Mouse (Mus musculus): ENCODE measurements at regions not wholly inside any gene's neighbourhood (a gene's known extent, or its start where the extent isn't known, plus 50 kb on each side); places are given as distances from the start of the nearest gene placed in this dataset.

DNA sequence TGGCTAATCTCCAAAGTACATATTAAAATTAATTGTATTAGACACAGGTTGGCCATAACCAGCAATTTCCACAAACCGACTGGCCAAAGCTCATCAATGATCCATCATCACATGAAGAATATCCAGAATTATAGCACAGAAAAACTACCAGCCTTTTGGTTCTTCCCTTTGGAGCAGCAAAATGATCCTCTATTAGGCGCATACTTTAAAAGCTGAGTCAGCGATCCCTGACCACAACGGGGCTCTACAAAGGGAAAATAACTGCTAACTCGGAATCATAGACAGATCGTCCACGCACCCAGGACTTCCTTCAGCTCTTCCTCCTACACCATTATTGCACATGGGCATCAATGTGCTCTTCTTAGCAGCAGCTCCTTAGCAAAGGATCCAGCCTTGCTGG lies 85.6 kb upstream of the Paip1 start:
- Histone ChIP-seq H3K36me3 (replicated peaks; ENCODE audit: control insufficient read depth, insufficient read depth, low read length) (peaks cover 34% of the 10 kb centered on the region), H3K9me3 (replicated peaks; ENCODE audit: control insufficient read depth, low read length) (no peaks in the 10 kb centered on the region), H3K27ac (ENCODE audit: low read depth) (no peak overlapping the region), H3K4me3 (ENCODE audit: low read depth, low read length) (no peak overlapping the region), H3K27me3 (ENCODE audit: control insufficient read depth, insufficient read depth, low read length) (no peaks in the 10 kb centered on the region), H3K9ac (replicated peaks; ENCODE audit: low read depth, low read length) (no peak overlapping the region), H3K4me1 (ENCODE audit: control insufficient read depth, insufficient read depth) (no peaks in the 10 kb centered on the region; the same call in 1 of the 2 replicates), H3K4me2 (ENCODE audit: low read depth, low read length) (no peak overlapping the region)
- no peak for ATAC-seq (ENCODE audit: insufficient read depth, low read depth)
- DNase-seq (ENCODE audit: low spot score), result no peak
- no peak for TF ChIP-seq EP300 (IDR thresholded peaks at IDR 0.05; ENCODE audit: low read depth)
- TF ChIP-seq CTCF (IDR thresholded peaks at IDR 0.05; ENCODE audit: low read depth), result no peak
- WGBS, result 92% methylated on average over 7 of the region's 7 CpGs

DNA sequence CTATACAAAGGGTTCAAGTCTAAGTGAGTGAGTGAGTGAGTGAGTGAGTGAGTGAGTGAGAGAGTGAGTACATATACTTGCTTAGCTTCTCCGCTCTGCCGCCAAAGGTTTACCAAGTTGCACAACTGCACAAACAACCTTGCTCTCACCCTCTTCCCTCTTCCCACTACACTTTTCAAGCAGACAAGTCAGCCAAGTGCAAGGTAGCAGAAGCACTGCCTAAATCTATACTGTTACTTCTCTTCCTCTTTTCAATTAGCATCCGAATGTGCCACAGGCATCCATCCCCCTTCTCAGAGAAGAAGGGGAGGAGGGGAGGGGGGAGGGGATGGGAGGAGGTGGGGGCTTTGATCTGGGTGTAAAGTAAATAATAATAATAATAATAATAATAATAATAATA lies 80.4 kb upstream of the Paip1 start:
- no peak overlapping the region for H3K4me3 ChIP-seq (ENCODE audit: low read depth, low read length)
- ATAC-seq (ENCODE audit: insufficient read depth, low read depth) (no peak), DNase-seq (ENCODE audit: low spot score) (no peak)
- no peak overlapping the region for H3K9ac ChIP-seq (replicated peaks; ENCODE audit: low read depth, low read length)
- H3K9me3 ChIP-seq (replicated peaks; ENCODE audit: control insufficient read depth, low read length), result no peaks in the 10 kb centered on the region
- H3K4me2 ChIP-seq (ENCODE audit: low read depth, low read length), result no peak overlapping the region
- no peak for TF ChIP-seq CTCF (IDR thresholded peaks at IDR 0.05; ENCODE audit: low read depth)
- TF ChIP-seq EP300 (IDR thresholded peaks at IDR 0.05; ENCODE audit: low read depth), result no peak
- 100% methylated on average over 3 of the region's 3 CpGs for WGBS
- no peaks in the 10 kb centered on the region for H3K27me3 ChIP-seq (ENCODE audit: control insufficient read depth, insufficient read depth, low read length)
- H3K27ac ChIP-seq (ENCODE audit: low read depth), result no peak overlapping the region
- peaks cover 38% of the 10 kb centered on the region for H3K36me3 ChIP-seq (replicated peaks; ENCODE audit: control insufficient read depth, insufficient read depth, low read length)
- H3K4me1 ChIP-seq (ENCODE audit: control insufficient read depth, insufficient read depth), result no peaks in the 10 kb centered on the region

DNA sequence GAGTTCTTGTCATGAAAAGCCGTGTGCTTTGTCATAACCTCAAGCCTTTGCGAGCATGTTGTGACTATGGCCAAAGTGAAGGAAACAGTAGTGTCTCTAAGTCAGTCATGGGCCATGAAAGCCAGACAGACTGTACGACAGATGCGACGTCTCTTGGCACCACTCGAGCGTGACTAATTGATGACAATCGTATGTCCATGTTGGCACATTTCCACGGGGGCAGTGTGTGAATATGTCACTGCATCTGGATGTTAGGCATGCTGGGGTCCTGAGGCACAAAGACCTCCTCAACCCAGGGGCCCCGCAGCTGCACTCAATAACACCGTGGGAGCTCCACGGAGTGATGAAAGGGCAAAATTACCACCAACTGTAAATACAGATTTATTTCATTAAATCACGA lies 77.1 kb upstream of the Paip1 start:
- Histone ChIP-seq H3K4me2 (ENCODE audit: low read depth, low read length) (no peak overlapping the region), H3K4me1 (ENCODE audit: control insufficient read depth, insufficient read depth) (no peaks in the 10 kb centered on the region), H3K27ac (ENCODE audit: low read depth) (no peak overlapping the region), H3K27me3 (ENCODE audit: control insufficient read depth, insufficient read depth, low read length) (no peaks in the 10 kb centered on the region), H3K9ac (replicated peaks; ENCODE audit: low read depth, low read length) (no peak overlapping the region), H3K36me3 (replicated peaks; ENCODE audit: control insufficient read depth, insufficient read depth, low read length) (peaks cover 61% of the 10 kb centered on the region), H3K9me3 (replicated peaks; ENCODE audit: control insufficient read depth, low read length) (no peaks in the 10 kb centered on the region), H3K4me3 (ENCODE audit: low read depth, low read length) (no peak overlapping the region)
- ATAC-seq (ENCODE audit: insufficient read depth, low read depth), result no peak
- TF ChIP-seq EP300 (IDR thresholded peaks at IDR 0.05; ENCODE audit: low read depth) (no peak), CTCF (IDR thresholded peaks at IDR 0.05; ENCODE audit: low read depth) (no peak)
- WGBS, result 69% methylated on average over 13 of the region's 13 CpGs
- DNase-seq (ENCODE audit: low spot score), result no peak

DNA sequence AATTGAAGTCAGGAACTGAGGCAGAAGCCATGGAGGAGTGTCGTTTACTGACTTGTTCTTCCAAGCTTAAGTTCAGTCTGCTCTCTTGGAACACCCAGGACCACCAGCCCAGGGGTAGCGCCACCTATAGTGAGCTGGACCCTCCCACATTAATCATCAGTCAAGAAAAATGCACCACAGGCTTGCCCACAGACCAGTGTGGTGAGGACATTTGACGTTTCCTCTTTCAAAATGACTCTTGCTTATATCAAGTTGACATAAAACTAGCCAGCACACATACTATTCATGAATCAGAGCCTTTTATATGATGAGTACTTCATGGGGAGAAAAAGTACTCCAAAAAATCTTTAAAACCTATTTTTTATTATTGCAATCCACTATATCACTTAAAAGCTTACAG lies 69.7 kb upstream of the Paip1 start:
- no peak for TF ChIP-seq CTCF (IDR thresholded peaks at IDR 0.05; ENCODE audit: low read depth)
- no peak for TF ChIP-seq EP300 (IDR thresholded peaks at IDR 0.05; ENCODE audit: low read depth)
- ATAC-seq (ENCODE audit: insufficient read depth, low read depth), result no peak

DNA sequence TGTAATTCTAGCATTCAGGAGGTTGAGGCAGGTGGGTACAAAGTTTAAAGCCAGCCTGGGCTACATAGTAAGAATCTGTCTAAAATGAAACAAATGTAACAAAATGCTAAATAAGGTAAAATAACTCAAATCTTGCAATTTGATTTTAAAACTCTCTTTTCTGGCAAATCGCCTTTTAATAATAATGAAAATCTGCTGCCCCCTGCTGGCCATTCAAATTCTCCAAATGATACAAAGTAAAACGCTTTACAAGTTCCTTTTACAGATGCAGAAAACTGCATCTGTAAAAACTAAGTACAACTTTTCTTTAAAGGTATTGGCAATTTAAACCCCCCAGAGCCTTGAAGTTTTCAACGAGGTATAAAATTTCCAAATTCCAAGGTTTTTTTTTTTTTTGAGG lies 65.0 kb upstream of the Paip1 start:
- TF ChIP-seq EP300 (IDR thresholded peaks at IDR 0.05; ENCODE audit: low read depth) (no peak), CTCF (IDR thresholded peaks at IDR 0.05; ENCODE audit: low read depth) (peak; percentile 51)
- H3K9ac ChIP-seq (replicated peaks; ENCODE audit: low read depth, low read length), result no peak overlapping the region
- ATAC-seq (ENCODE audit: insufficient read depth, low read depth) (no peak), DNase-seq (ENCODE audit: low spot score) (no peak)
- no peaks in the 10 kb centered on the region for H3K9me3 ChIP-seq (replicated peaks; ENCODE audit: control insufficient read depth, low read length)
- WGBS, result 44% methylated on average over 3 of the region's 3 CpGs
- no peak overlapping the region for H3K27ac ChIP-seq (ENCODE audit: low read depth)
- peaks cover 58% of the 10 kb centered on the region for H3K36me3 ChIP-seq (replicated peaks; ENCODE audit: control insufficient read depth, insufficient read depth, low read length)
- H3K4me2 ChIP-seq (ENCODE audit: low read depth, low read length), result no peak overlapping the region
- H3K4me3 ChIP-seq (ENCODE audit: low read depth, low read length), result no peak overlapping the region
- no peaks in the 10 kb centered on the region for H3K4me1 ChIP-seq (ENCODE audit: control insufficient read depth, insufficient read depth)
- no peaks in the 10 kb centered on the region for H3K27me3 ChIP-seq (ENCODE audit: control insufficient read depth, insufficient read depth, low read length)

More for the DNA sequence above, 69.7 kb upstream of the Paip1 start:
- Histone ChIP-seq H3K4me3 (ENCODE audit: low read depth, low read length) (no peak overlapping the region), H3K4me2 (ENCODE audit: low read depth, low read length) (no peak overlapping the region), H3K4me1 (ENCODE audit: control insufficient read depth, insufficient read depth) (no peaks in the 10 kb centered on the region), H3K36me3 (replicated peaks; ENCODE audit: control insufficient read depth, insufficient read depth, low read length) (peaks cover 82% of the 10 kb centered on the region), H3K27ac (ENCODE audit: low read depth) (no peak overlapping the region), H3K9me3 (replicated peaks; ENCODE audit: control insufficient read depth, low read length) (no peaks in the 10 kb centered on the region), H3K9ac (replicated peaks; ENCODE audit: low read depth, low read length) (no peak overlapping the region), H3K27me3 (ENCODE audit: control insufficient read depth, insufficient read depth, low read length) (no peaks in the 10 kb centered on the region)
- WGBS, result 75% methylated on average over 3 of the region's 3 CpGs
- DNase-seq (ENCODE audit: low spot score), result no peak

DNA sequence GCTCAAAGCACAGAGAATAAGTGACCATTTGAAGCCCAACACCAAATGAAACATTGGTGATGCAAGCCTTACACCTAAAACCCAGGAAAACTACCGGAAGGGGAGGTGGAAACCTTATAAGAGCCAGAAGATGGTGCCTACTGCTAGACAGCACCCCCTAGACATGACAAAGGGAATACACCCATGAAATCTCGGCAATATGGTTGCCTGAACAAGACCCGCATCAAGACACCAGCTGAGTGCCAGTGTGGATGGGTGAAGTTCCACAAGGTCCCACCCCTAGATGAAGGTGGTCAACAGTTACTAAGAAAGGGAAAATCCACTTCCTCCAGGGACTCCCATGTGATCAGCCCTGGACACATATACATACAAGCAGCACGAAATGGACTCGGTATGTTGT lies 64.2 kb upstream of the Paip1 start:
- Histone ChIP-seq H3K4me1 (ENCODE audit: control insufficient read depth, insufficient read depth) (no peaks in the 10 kb centered on the region), H3K9me3 (replicated peaks; ENCODE audit: control insufficient read depth, low read length) (no peaks in the 10 kb centered on the region), H3K4me3 (ENCODE audit: low read depth, low read length) (no peak overlapping the region), H3K27ac (ENCODE audit: low read depth) (no peak overlapping the region), H3K36me3 (replicated peaks; ENCODE audit: control insufficient read depth, insufficient read depth, low read length) (peaks cover 58% of the 10 kb centered on the region), H3K9ac (replicated peaks; ENCODE audit: low read depth, low read length) (no peak overlapping the region), H3K4me2 (ENCODE audit: low read depth, low read length) (no peak overlapping the region), H3K27me3 (ENCODE audit: control insufficient read depth, insufficient read depth, low read length) (no peaks in the 10 kb centered on the region)
- DNase-seq (ENCODE audit: low spot score) (no peak), ATAC-seq (ENCODE audit: insufficient read depth, low read depth) (no peak)
- WGBS, result 83% methylated on average over 5 of the region's 5 CpGs
- 0 out of 2 replicates have a peak, but pooled peaks have one; percentile 4 for TF ChIP-seq CTCF (IDR thresholded peaks at IDR 0.05; ENCODE audit: low read depth)
- no peak for TF ChIP-seq EP300 (IDR thresholded peaks at IDR 0.05; ENCODE audit: low read depth)

Data from heart, postnatal 0 days (tissue).